Mouse (Mus musculus) heart, postnatal 25 days (tissue): Measurements from ENCODE around the gene Fbxw27. TPM values are rescaled to one million over a fixed set of nuclear protein-coding genes. Genes with fewer than 3 reads are reported as not detected.
"Not testable (repeated sequence)": the region's sequence is repeated elsewhere in the genome, so short reads cannot be mapped to it uniquely, and the experiment has no call there.

ENCODE experiments used
- DNase-seq: peaks from one replicate; pipeline ENCODE4 v3.0.0; 2022; ENCODE audit warnings: low spot score
- intact Hi-C: fragments of 180-260 bp; cut with DNase I; formaldehyde crosslinking; loops from one replicate; pipeline ENCODE4 v1.15.1; 2025
- total RNA-seq, 2 experiments: library from RNA; stranded (reverse); gene quantifications; 2 replicates each; pipeline ENCODE4 v1.2.3; 2021

Gene Fbxw27
- not detected for total RNA-seq

DNA sequence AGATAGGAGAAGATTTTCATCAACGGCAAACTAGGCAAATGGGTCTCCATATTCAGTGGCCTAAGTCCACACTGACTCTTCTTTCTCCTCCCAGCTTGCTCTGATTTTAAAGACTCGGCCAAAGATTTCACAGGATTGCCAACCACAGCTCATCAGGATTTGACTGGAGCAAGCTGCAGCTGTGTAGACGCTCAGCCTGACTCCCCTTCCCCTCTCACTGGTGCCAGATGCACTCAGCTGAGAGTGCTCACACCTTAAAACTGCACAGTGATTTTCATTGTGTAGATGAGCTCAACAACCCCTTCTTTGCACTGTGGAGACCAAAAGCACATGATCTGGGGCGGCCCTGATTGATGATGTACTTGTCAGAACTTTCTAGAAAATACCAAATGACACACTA, at the start of gene Fbxw27:
Gene Fbxw27 (minus strand): TSS at position 101 of the 400 bp plus-strand sequence.
- DNase-seq, intact Hi-C loops: not testable (repeated sequence)

DNA sequence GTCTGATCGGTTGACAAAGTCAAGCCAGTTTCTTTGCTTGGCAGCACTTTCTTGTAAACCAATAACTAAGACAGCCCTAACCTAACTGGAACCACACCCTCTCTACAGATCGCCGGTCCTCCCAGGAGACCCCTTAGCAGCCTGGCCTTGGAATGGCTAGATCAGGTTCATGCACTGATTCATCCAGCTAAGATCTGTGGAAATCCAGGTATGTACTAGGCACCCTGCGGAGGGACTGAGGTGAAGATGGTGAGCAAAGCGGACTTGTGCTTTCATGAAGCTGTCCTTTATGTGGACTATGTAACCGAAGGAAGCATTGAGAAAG, 42.6 kb upstream of the Fbxw27 start:
- no peak for DNase-seq
- intact Hi-C loops: loop anchor here (5.0 to 10.0 kb wide), 2 partner anchors 146 to 708 kb away; no protein-coding TSS in a partner anchor

DNA sequence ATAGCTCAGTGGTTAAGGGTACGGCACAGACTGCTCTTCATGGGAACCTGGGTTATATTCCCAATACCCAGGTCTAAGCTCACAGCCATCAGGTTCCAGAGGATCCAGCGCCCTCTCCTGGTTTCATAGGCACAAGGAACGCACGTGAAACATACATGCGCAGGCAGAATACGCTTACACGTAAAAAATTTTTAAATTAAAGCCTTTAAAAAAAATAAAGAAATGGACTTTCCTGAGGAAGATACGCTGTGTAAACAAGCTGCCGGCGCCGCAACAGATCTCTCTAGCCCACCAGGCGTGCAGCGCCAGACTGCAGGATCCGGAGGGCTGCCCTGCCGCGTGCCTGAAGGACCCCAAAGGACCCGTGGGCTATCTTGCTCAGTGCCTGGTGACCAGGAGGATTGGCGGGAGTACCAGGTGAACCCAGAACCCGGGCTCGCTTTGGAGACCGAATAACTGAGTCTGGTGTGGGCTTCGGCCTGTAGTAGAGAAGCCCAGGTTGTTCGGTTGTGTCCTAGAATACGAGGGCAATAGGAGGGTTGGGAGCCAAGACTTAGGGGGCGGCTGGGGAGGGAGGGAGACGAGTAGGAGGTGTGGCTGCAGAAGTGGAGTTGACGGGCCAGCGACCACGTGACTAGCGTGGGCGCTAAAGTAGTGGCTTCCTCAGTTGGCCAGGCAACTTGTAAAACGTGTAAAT, 42.1 kb upstream of the Fbxw27 start, which contains the start of gene Nme6:
Gene Nme6 (plus strand): TSS at position 359 of the 697 bp plus-strand sequence.
- peak; percentile 59 for DNase-seq
- intact Hi-C loops: loop anchor here (5.0 to 10.0 kb wide), 2 partner anchors 145 to 708 kb away; no protein-coding TSS in a partner anchor

DNA sequence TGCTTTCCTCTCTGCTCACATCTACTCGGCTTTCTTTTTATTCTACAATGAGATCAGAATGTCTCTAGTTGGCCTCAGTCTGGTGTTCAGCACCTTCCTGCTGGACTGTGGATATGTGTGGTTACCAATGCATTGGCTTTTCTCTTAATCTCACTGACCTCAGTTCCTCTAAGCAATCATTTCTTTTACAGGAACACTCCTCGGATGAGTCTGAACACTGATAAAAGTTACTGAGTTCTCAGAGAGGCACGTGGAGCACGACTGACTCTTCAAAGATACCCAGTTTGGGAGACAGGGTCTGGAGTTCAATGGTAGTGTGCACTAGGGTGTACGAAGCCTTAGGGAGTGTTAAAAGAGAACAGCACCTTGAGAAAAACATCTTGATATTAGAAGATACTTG, 35.7 kb upstream of the Fbxw27 start:
- intact Hi-C loops: no loop called here
- no peak for DNase-seq

DNA sequence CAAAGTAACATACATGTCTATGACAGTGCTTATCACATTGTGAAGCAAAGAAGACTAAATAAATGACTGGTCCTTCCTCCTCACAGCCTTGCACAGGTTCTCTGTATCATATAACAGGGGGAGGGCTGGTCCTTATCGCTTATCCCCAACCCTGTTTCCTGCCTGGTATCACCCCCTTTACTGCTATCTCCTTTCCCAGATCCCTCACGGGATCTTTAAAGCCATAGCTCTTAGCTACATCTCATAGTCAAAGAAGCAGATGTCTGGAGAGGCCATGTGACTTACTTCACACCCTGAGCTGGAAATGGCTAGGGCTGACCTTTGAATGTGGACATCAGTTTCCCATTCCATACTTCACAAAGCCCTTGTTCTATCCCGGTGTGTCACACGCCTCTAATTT, 35.3 kb upstream of the Fbxw27 start:
- intact Hi-C loops: no loop called here
- no peak for DNase-seq

DNA sequence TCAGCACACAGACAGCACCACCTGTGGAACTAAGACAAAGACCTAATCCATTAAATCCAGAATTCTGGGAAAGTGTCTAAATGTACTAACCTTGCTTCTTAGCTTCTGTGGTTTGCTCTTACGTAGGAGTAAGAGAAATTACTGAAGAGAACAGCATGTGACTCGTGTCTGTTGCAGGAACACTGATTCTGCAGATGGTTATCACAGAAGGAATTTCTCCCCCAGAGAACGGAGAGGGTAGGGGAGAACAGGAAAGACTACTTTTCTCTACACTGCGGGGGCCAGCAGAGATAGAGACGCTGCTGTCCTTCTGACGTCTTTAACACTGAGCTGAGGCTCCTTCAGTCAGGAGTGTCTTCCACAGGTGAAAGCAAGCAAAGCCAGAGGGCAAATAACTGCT, 25.9 kb upstream of the Fbxw27 start:
- intact Hi-C loops: no loop called here
- DNase-seq: no peak

DNA sequence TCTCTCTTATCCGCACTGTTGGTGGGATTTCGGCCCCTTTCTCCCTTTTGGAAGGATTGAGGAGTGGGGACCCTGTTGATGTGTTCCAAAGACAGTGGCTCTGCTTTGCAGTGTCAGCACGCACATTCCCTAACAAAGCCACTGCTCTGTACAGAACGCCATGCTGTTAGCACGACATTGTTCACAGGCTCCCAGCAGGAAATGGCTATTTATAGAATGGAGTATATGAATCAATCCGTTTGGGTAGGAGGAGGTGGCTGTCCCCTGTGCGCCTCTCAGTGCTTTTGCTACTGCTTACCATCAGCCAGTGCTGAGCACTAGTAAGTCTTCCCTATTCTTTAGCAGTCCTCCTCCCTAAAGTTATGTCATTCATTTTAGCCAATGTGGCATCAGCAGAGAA, 23.0 kb upstream of the Fbxw27 start:
- DNase-seq: no peak
- intact Hi-C loops: no loop called here

DNA sequence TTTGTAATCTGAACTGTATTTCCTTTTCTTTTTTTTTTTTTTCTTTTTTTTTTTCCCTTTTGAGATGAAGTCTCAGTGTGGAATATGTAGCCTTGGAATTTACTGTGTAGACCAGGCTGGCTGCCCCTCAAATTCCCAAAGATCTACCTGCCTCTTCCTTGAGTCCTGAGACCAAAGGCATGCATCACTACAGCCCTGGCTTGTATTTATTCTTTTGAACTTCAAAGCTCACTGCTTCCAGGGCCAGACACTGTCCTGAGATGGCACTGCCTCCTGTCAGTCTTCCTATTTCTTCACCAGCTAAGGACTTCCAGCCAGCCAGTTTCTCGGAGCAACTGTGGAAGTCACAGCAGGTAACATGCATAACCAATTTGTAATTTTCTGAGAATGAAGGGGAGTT, 21.5 kb upstream of the Fbxw27 start, which contains the start of gene Spink8:
Gene Spink8 (plus strand): TSS at position 301 of the 400 bp plus-strand sequence.
- no peak for DNase-seq
- intact Hi-C loops: no loop called here

DNA sequence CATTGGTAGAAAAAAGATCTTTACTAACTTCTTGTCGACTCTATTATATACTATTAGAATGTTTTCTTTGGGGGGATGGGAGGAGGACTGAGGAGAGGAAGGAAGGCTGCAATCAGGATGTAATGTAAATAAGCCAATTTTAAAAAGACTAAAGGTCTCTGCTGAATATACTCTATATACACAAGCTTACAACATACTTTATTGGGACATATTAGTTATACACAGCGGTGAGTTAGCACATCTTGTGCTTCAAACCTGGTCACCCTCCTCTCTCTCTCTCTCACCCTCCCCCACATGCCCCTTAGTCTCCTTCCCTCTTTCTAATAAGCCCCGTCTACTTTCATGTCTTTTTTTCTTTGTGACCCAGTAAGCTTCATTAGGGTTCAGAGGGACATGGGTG, 17.4 kb upstream of the Fbxw27 start:
- intact Hi-C loops: no loop called here
- DNase-seq: no peak

DNA sequence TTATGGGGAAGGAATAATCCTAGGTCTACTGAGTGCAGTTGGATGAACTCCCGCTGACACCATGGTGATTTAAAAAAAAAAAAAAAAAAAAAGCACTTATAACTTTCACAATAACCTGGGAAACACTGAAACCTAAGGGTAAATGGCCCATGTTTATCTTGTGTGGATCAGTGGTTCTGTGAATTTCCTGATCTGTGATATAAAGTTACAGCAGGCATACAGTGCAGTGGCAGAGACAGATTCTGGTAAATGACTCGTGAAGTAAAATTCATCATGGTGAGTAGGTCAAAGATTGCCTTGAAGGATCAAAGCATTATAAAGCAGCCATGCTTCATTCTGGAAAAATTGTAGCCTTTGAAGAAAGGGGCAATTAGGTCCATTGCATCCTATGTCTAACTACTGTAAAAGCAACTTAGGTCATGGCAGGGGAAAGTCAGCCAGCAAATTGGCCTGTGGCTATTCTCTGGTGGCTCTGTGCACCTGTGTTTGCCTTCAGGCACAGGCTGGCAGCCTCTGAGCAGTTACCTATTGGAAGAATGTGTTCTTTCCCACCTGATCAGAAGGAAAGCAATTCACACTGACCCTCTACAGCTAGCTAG, 16.3 kb upstream of the Fbxw27 start:
- intact Hi-C loops: no loop called here
- DNase-seq: no peak

DNA sequence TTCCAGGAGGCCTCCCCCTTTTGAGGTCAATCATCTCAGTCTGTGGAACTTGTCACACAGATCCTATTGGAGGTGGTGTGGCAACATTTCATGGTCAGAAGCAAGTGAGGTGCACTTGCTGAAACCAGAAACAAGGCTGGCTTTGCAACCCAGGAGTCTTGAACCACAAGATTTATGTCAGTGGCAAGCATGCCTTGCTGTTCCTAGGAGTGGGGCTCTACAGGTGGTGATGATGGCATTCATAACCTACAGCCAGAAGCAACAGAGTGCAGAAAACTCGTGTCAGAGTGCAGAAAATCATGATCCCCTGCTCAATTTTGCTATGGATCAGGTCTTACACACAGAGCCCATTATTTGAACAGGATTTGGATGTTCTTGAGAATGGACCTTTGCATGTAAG, 15.8 kb upstream of the Fbxw27 start:
- intact Hi-C loops: no loop called here

DNA sequence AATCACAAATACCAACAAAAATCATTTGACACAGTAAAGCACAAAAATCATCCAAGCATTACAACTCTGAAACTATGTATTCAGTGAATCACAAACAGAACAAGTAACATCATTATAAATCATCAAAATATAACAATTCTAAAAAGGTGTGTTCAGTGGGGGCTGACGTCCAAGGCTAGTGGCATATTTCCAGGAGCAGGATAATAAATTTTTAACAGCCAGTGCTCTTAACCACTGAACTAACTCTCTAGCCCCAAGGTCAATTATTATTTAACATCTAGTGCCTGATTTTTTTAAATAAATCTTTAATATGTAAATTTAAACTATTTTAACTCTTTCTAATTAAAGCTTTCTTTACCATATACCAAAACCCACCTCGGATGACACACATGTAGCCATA, 15.1 kb upstream of the Fbxw27 start:
- DNase-seq, intact Hi-C loops: not testable (repeated sequence)

More for the DNA sequence above, 15.8 kb upstream of the Fbxw27 start:
- DNase-seq: no peak

DNA sequence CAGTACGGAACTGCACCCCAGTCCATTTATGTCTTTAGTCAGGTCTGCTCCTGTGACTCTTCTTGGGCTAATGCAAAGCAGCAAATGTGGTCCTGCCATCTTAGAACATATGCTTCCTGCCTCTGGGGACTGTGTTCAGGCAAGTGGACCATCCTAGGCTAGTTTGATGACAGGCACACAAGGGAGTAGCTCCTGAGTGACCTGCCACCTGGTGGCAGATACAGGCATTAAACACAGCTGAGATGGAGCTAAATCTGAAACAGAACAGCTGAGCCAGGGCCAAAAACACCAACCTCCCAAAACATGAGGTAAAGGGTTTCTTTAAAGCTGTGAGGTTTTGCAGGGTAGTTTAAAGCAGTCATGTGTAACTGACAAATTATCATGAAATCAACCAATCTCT, 7.6 kb upstream of the Fbxw27 start:
- intact Hi-C loops: no loop called here
- DNase-seq: no peak

DNA sequence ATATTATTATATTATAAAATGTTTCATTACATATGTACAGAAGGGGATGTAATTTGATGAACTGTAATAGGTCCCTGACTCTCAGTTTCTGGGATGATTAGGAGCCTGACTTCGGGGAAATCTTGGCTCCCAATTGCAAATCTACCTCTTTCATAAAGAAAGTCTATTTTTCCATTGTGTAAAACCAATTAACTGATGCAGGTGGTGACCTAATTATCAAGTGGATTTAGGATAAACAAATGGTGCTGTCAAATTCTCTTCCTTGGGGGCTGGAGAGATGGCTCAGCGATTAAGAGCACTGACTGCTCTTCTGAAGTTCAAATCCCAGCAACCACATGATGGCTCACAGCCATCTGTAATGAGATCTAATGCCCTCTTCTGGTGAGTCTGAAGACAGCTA, 5.3 kb upstream of the Fbxw27 start:
- no peak for DNase-seq
- intact Hi-C loops: no loop called here

DNA sequence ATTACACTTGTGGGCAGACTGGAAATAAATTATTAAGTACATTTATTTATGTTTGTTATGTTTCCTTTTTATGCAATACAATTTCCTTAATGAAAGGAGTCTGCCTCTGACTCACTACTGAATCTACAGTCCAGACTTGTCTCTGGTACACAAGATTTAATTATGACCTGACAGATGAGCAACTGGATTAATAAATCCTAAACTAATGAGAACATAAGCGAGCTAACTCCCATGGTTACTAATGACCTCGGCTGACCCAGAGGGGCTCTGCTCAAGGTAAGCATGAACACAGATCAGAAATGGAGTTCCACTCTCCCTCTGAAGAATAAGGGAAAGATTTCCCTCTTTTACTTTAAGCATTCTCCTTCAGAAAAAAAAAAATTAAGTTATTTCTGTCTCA, 4.8 kb upstream of the Fbxw27 start:
- no peak for DNase-seq
- intact Hi-C loops: no loop called here

DNA sequence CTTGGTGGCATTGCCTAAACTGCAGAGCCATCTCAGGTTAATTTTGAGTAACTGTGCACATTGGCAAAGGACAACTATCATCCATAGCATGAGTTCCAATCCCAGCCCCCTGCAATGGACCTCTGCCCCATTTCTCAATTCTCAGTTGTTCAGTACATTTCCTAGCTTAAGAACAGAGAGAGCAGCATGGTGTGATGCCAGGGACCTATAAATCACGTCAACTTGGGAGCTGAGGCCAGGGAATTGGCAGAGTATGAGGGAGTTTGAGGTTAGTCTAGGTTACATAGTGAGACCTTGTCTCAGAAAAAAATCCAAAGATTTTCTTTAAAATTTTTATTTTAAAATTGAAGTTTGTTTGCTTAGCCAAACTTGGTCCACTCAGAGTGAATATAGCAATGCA, 23.6 kb downstream of the Fbxw27 start:
- DNase-seq, intact Hi-C loops: not testable (repeated sequence)

DNA sequence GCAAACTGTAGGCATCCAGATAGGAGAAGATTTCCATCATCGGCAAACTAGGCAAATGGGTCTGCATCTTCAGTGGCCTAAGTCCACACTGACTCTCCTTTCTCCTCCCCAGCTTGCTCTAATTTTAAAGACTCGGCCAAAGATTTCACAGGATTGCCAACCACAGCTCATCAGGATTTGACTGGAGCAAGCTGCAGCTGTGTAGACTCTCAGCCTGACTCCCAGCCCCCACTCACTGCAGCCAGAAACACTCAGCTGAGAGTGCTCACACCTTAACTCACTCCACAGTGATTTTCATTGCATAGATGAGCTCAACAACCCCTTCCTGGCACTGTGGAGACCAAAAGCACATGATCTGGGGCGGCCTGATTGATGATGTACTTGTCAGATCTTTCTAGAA, 44.5 kb downstream of the Fbxw27 start, which contains the start of gene Fbxw26:
Gene Fbxw26 (minus strand): TSS at position 101 of the 400 bp plus-strand sequence.
- intact Hi-C loops: not testable (repeated sequence)

More for the DNA sequence above, 44.5 kb downstream of the Fbxw27 start, which contains the start of gene Fbxw26:
- DNase-seq: not testable (repeated sequence)

Other genes starting within 250 kb of the Fbxw27 start
- not detected for gene Fbxw15, start 222.4 kb downstream of the Fbxw27 start, total RNA-seq
- not detected for gene Fbxw24, start 164.6 kb downstream of the Fbxw27 start, total RNA-seq
- not detected for gene Fbxw25, start 126.0 kb downstream of the Fbxw27 start, total RNA-seq
- gene Fbxw18, start 88.0 kb downstream of the Fbxw27 start, total RNA-seq: not detected
- gene Fbxw26, start 44.6 kb downstream of the Fbxw27 start, total RNA-seq: not detected
- not detected for gene Spink8, start 21.6 kb upstream of the Fbxw27 start, total RNA-seq
- gene Nme6, start 42.1 kb upstream of the Fbxw27 start, total RNA-seq: 10 to 100 TPM; 19.5 to 20.1 TPM
- gene Camp, start 58.9 kb upstream of the Fbxw27 start, total RNA-seq: not detected
- 1 to 10 TPM; 5.1 to 6.1 TPM for gene Cdc25a, start 84.9 kb upstream of the Fbxw27 start, total RNA-seq
- gene Map4, start 140.8 kb upstream of the Fbxw27 start, total RNA-seq: 100 to 1,000 TPM; 283 TPM